Mouse (Mus musculus) small intestine, adult 2 months (tissue): ENCODE measurements at regions not wholly inside any gene's neighbourhood (a gene's known extent, or its start where the extent isn't known, plus 50 kb on each side); places are given as distances from the start of the nearest gene placed in this dataset.

ENCODE experiments used
- CTCF ChIP-seq: fragments of 200-500 bp; IDR thresholded peaks from 2 replicates; pipeline ENCODE4 v1.5.1; 2012; ENCODE audit warnings: low read depth, mild to moderate bottlenecking, control low read depth, inconsistent platforms, low read length, moderate library complexity, mixed read lengths; ENCODE audit not compliant: insufficient replicate concordance, insufficient read length; ENCODE audit errors: extremely low read depth
- POLR2A ChIP-seq: fragments of 200-500 bp; IDR thresholded peaks from 2 replicates; pipeline ENCODE4 v1.6.1; 2012; ENCODE audit warnings: low read depth, mild to moderate bottlenecking, control low read depth, inconsistent platforms, low read length, moderate library complexity

GRCm38 (mm10) chr13:107588399-107589002 is 455.7 kb upstream of the Smim15 start:
- no peak for TF ChIP-seq CTCF
- TF ChIP-seq POLR2A = no peak
